Mouse (Mus musculus): ENCODE results near the gene Fam102a.
A peak's percentile ranks its signal among the peaks of the same experiment; 100 is the strongest.

The Fam102a gene

GRCm38 (mm10) chr2:32517233-32517867 lies 17.8 kb upstream of the Fam102a start:
- no peak for DNase-seq

GRCm38 (mm10) chr2:32520034-32520990 lies 14.8 kb upstream of the Fam102a start:
- no peak for DNase-seq

- no peak for DNase-seq
These were observed 10.5 kb upstream of the Fam102a start for GRCm38 (mm10) chr2:32524536-32525031.

- DNase-seq = no peak
These were observed 9.3 kb upstream of the Fam102a start for GRCm38 (mm10) chr2:32525816-32526215.

- no peak for DNase-seq
These were observed 7.6 kb upstream of the Fam102a start for GRCm38 (mm10) chr2:32527468-32527966.

- no peak for DNase-seq
These were observed 6.8 kb upstream of the Fam102a start for GRCm38 (mm10) chr2:32528326-32528725.

- DNase-seq = no peak
These were observed 4.7 kb upstream of the Fam102a start for GRCm38 (mm10) chr2:32530479-32530878.

GRCm38 (mm10) chr2:32533163-32533562 lies 2.0 kb upstream of the Fam102a start:
- no peak for DNase-seq

GRCm38 (mm10) chr2:32534061-32534732 lies 935 bp upstream of the Fam102a start:
- peak; percentile 50 for DNase-seq

GRCm38 (mm10) chr2:32535501-32535991 lies 414 bp downstream of the Fam102a start:
- no peak for DNase-seq

- no peak for DNase-seq
These were observed 1.0 kb downstream of the Fam102a start for GRCm38 (mm10) chr2:32536086-32536633.

GRCm38 (mm10) chr2:32536634-32537359 lies 1.7 kb downstream of the Fam102a start:
- no peak for DNase-seq

GRCm38 (mm10) chr2:32537360-32537905 lies 2.3 kb downstream of the Fam102a start:
- DNase-seq = no peak

- no peak for DNase-seq
These were observed 2.8 kb downstream of the Fam102a start for GRCm38 (mm10) chr2:32537941-32538340.

GRCm38 (mm10) chr2:32538461-32538860 lies 3.3 kb downstream of the Fam102a start:
- no peak for DNase-seq

- no peak for DNase-seq
These were observed 4.4 kb downstream of the Fam102a start for GRCm38 (mm10) chr2:32539452-32539981.

GRCm38 (mm10) chr2:32541333-32541908 lies 6.3 kb downstream of the Fam102a start:
- no peak for DNase-seq

- DNase-seq = peak; percentile 80
These were observed 6.9 kb downstream of the Fam102a start for GRCm38 (mm10) chr2:32541986-32542573.

- no peak for DNase-seq
These were observed 7.9 kb downstream of the Fam102a start for GRCm38 (mm10) chr2:32543031-32543449.

GRCm38 (mm10) chr2:32546951-32547350 lies 11.8 kb downstream of the Fam102a start:
- DNase-seq = no peak
